Mouse (Mus musculus): Measurements from ENCODE around the gene Lgals2.

DNA sequence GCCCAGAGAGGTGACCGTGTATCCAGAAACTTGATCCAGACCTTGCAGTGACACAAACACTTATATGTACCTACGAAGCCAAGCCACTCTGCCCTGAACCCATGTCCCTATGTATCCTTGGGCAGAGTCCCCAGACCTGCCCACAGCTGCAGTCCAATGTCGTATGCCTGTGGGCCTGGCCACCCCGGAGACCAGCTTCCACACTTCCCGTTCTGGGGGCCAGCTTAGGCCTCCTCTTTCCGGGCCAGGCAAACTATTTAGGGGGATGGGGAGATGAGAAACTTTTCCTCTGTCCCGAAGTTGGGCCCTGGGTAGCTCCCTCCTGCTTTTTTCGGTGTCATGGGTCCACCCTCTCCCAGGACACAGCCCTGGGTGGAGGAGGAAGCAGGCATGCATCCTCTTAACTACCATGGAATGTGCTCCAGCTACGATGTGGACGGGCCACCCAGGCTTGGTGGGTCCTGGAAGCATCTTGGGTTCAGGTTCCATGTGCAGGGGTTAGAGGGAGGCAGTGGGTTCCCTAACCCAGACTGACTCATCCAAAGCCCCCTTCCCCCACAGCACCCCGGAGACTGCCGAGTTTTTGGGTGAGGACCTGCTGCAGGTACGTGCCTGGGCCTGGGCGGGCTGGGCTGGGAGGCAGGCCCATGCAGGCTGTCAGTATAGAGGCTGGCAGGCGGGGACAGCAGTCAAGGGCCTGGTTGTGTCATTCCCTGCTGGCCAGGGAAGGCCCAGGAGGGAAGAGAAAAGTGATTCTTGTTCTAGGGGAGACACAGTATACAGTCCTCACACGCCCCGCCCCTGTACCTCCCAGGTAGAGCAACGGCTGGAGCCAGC is 45.5 kb upstream of the Lgals2 start:
- TF ChIP-seq CTCF (IDR thresholded peaks at IDR 0.05; ENCODE audit: low read depth), result no peak
- no peak for TF ChIP-seq EP300 (IDR thresholded peaks at IDR 0.05; ENCODE audit: low read depth)
